Mouse (Mus musculus) ES-E14 (cell line): ENCODE data around the gene Adora1.

ENCODE experiments used
- CHD2 ChIP-seq: IDR thresholded peaks from 2 replicates; pipeline ENCODE4 v1.6.1; 2014; ENCODE audit warnings: mild to moderate bottlenecking, low read depth, low read length, inconsistent platforms
- HCFC1 ChIP-seq: IDR thresholded peaks from 2 replicates; pipeline ENCODE4 v1.6.1; 2012; ENCODE audit warnings: low read length, inconsistent platforms, borderline replicate concordance; ENCODE audit not compliant: insufficient read depth
- MAFK ChIP-seq: IDR thresholded peaks from 2 replicates; pipeline ENCODE4 v1.6.1; 2014; ENCODE audit warnings: mild to moderate bottlenecking, low read depth, low read length, inconsistent platforms; ENCODE audit not compliant: insufficient read depth
- ZC3H11A ChIP-seq: IDR thresholded peaks from 2 replicates; pipeline ENCODE4 v1.6.1; 2012; ENCODE audit warnings: low read depth, mild to moderate bottlenecking, inconsistent platforms, low read length, borderline replicate concordance
- ZNF384 ChIP-seq: IDR thresholded peaks from 2 replicates; pipeline ENCODE4 v1.6.1; 2012; ENCODE audit warnings: low read depth, low read length, inconsistent platforms

- TF ChIP-seq MAFK (no peak), CHD2 (no peak), ZC3H11A (0 out of 2 replicates have a peak, but pooled peaks have one; percentile 19), HCFC1 (no peak), ZNF384 (no peak)
Observed at GRCm38 (mm10) chr1:134201751-134202420, 33.3 kb downstream of the Adora1 start.
